ENCODE assay signal across 8 mouse cellular contexts in genomic region chr3:95893606-95894316, GRCm38 (mm10). TPM values are rescaled to one million over a fixed set of nuclear protein-coding genes. Genes with fewer than 3 reads are reported as not detected.
A peak's percentile ranks its signal among the peaks of the same experiment; 100 is the strongest.
DNase-seq lines count a peak whose midpoint lies in the region; ATAC-seq and TF ChIP-seq lines count a peak whose summit lies in the region.
"Not testable (repeated sequence)": the region's sequence is repeated elsewhere in the genome, so short reads cannot be mapped to it uniquely, and the experiment has no call there.

TSS of gene Aph1a (plus strand) at chr3:95893969.

- H3K9ac ChIP-seq in hindbrain, embryonic 16.5 days (ENCODE audit: low read depth, low read length) = peak within 1 kb of the TSS; percentile 67

- peak within 1 kb of the TSS; percentile 75 for H3K4me3 ChIP-seq in hindbrain, embryonic 16.5 days (ENCODE audit: low read length)
- H3K4me3 ChIP-seq in left cerebral cortex, adult 2 months = peak within 1 kb of the TSS; percentile 91

- peak within 1 kb of the TSS; percentile 40 for H3K27ac ChIP-seq in hindbrain, embryonic 16.5 days (ENCODE audit: low read depth, low read length)
- H3K27ac ChIP-seq in left cerebral cortex, adult 2 months = peak within 1 kb of the TSS; percentile 89

- 0% methylated on average over 25 of the region's 43 CpGs for WGBS in hindbrain, embryonic 16.5 days

- not testable (repeated sequence) for H3K36me3 ChIP-seq in hindbrain, embryonic 16.5 days (ENCODE audit: control insufficient read depth, insufficient read depth, low read length)

- peak; percentile 97 for DNase-seq in T-cell, adult 2 months (ENCODE audit: low spot score)
- peak; percentile 92 to 96 for DNase-seq in cerebellum, postnatal 36 days
- DNase-seq in gastrocnemius, adult 18-20 months (ENCODE audit: low spot score) = peak; percentile 98
- DNase-seq in left cerebral cortex, adult 2 months (ENCODE audit: extremely low spot score in 1 of 2, low spot score in 2 of 2) = peak; percentile 91 to 96
- peak; percentile 94 to 96 for DNase-seq in right cerebral cortex, adult 2 months (ENCODE audit: low spot score in 2 of 2)
- DNase-seq in urinary bladder, postnatal 14 days (ENCODE audit: low spot score) = peak; percentile 95

- not testable (repeated sequence) for H3K9me3 ChIP-seq in hindbrain, embryonic 16.5 days (ENCODE audit: control insufficient read depth, low read length)

- intact Hi-C loops in left cerebral cortex, adult 2 months (cut with DNase I) = not testable (repeated sequence)

- H3K4me1 ChIP-seq in hindbrain, embryonic 16.5 days (ENCODE audit: control insufficient read depth, insufficient read depth, low read depth, low read length) = peaks cover 11% of the 10 kb centered on the region

- ATAC-seq in hindbrain, embryonic 16.5 days = peak; percentile 98
- peak; percentile 94 for ATAC-seq in megakaryocyte, adult 5-6 weeks (ENCODE audit: poor library complexity, severe bottlenecking)

- H3K27me3 ChIP-seq in hindbrain, embryonic 16.5 days (replicated peaks; ENCODE audit: control insufficient read depth, insufficient read depth, low read length) = not testable (repeated sequence)

- TF ChIP-seq CTCF in left cerebral cortex, adult 2 months (IDR thresholded peaks at IDR 0.05) = not testable (repeated sequence)

- H3K4me2 ChIP-seq in hindbrain, embryonic 16.5 days (ENCODE audit: low read length) = peak within 1 kb of the TSS; percentile 78

RNA-seq across cellular contexts. Expression of gene Aph1a, which starts in this region (rescaled TPM):
- 10 to 100 TPM; 41.0 to 50.4 TPM for total RNA-seq in gastrocnemius, adult 18-20 months (2021)
- 30.1 and 31.8 TPM in 2 replicates for polyA plus RNA-seq in hindbrain, embryonic 16.5 days (2015; fragmentation: Nextera tagmentation; extraction: Ambion mirVana)
- 10 to 100 TPM; 68.2 to 72.9 TPM for total RNA-seq in left cerebral cortex, adult 2 months (2021)
- total RNA-seq in megakaryocyte, adult 5-6 weeks (2015) = 28.3 and 31.4 TPM in 2 replicates
- 38.9 and 39.2 TPM in 2 replicates for total RNA-seq in megakaryocyte, adult 5-6 weeks (2017)

Comparison
In these comparisons a context has a peak if more than half of its experiments do, and no peak if none do; other contexts are left out.
1. Peak in every context shown above with its lines: DNase-seq, ATAC-seq, H3K4me3 ChIP-seq and H3K27ac ChIP-seq.